Mouse (Mus musculus) liver, adult 2 months (tissue): ENCODE measurements around the gene Prdm2.

Source experiments
- CTCF ChIP-seq: fragments of 200-500 bp; IDR thresholded peaks from 2 replicates; pipeline ENCODE4 v1.5.1; 2011; ENCODE audit warnings: low read depth, low read length, control low read depth
- POLR2A ChIP-seq: fragments of 200-500 bp; IDR thresholded peaks from 2 replicates; pipeline ENCODE4 v1.6.1; 2011; ENCODE audit warnings: low read length, control low read depth; ENCODE audit not compliant: insufficient read depth; ENCODE audit errors: extremely low read depth

DNA sequence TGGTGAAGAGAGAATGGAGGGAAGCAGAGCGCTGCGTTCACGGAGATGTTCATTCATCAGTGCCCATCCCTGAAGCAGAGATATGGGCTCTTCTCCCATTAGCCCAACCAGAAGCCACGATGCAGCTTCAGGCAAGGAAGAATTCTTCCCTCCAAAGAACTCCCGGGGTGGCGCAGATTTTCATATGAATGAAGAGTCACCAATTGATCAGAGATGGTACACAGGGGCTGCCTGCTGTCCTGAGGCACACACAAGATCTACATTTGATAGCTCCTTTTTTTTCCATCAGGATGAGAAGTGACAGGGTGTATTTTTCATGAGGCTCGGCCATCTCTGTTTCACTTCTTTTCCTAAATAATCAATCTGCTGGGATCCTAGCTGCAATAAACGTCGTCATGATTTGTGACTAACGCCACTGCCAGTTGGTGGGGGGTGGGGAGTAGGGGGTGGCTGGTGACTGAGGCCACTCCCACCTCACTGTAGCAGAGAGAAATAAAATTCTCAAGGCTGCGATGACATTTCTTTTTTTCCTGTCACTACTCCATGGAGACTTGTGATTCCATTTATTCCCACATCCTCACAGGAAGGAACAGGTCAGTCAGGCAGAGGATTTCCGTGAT is 120.6 kb downstream of the Prdm2 start:
- TF ChIP-seq CTCF (no peak), POLR2A (no peak)
